Mouse (Mus musculus): ENCODE results near the gene Gbgt1. TPM values are rescaled to one million over a fixed set of nuclear protein-coding genes. Genes with fewer than 3 reads are reported as not detected.

Gbgt1 gene
- polyA plus RNA-seq, 1 experiment = 1.5 TPM

- Histone ChIP-seq H3K4me3 (replicated peaks; ENCODE audit: insufficient read depth, low read depth, low read length) (no peak overlapping the region), H3K4me1 (ENCODE audit: control insufficient read depth, insufficient read depth, low read length) (peaks cover 3% of the 10 kb centered on the region), H3K27ac (ENCODE audit: insufficient read depth, low read length) (no peak overlapping the region), H3K27me3 (ENCODE audit: control insufficient read depth, insufficient read depth, low read length) (no peaks in the 10 kb centered on the region)
- TF ChIP-seq CTCF (IDR thresholded peaks at IDR 0.05; ENCODE audit: borderline replicate concordance, insufficient read depth, low read depth, low read length) (no peak), POLR2A (IDR thresholded peaks at IDR 0.05; ENCODE audit: borderline replicate concordance, insufficient read depth, low read length) (no peak)
- DNase-seq = no peak
- WGBS = 73% methylated on average over 2 of the region's 2 CpGs
These were observed 12.8 kb upstream of the Gbgt1 start for GRCm38 (mm10) chr2:28483861-28484260.

GRCm38 (mm10) chr2:28494521-28494920 lies 2.2 kb upstream of the Gbgt1 start:
- no peaks in the 10 kb centered on the region for H3K4me1 ChIP-seq (ENCODE audit: control insufficient read depth, insufficient read depth, low read length)
- H3K4me3 ChIP-seq (replicated peaks; ENCODE audit: insufficient read depth, low read depth, low read length) = no peak overlapping the region
- no peak for DNase-seq
- WGBS = 62% methylated on average over 2 of the region's 2 CpGs
- TF ChIP-seq CTCF (IDR thresholded peaks at IDR 0.05; ENCODE audit: borderline replicate concordance, insufficient read depth, low read depth, low read length) (no peak), POLR2A (IDR thresholded peaks at IDR 0.05; ENCODE audit: borderline replicate concordance, insufficient read depth, low read length) (no peak)
- H3K27me3 ChIP-seq (ENCODE audit: control insufficient read depth, insufficient read depth, low read length) = no peaks in the 10 kb centered on the region
- no peak overlapping the region for H3K27ac ChIP-seq (ENCODE audit: insufficient read depth, low read length)

- no peak for DNase-seq
- 82% methylated on average over 14 of the region's 14 CpGs for WGBS
- no peaks in the 10 kb centered on the region for H3K27me3 ChIP-seq (ENCODE audit: control insufficient read depth, insufficient read depth, low read length)
- TF ChIP-seq POLR2A (IDR thresholded peaks at IDR 0.05; ENCODE audit: borderline replicate concordance, insufficient read depth, low read length) (no peak), CTCF (IDR thresholded peaks at IDR 0.05; ENCODE audit: borderline replicate concordance, insufficient read depth, low read depth, low read length) (no peak)
- no peak overlapping the region for H3K27ac ChIP-seq (ENCODE audit: insufficient read depth, low read length)
- no peaks in the 10 kb centered on the region for H3K4me1 ChIP-seq (ENCODE audit: control insufficient read depth, insufficient read depth, low read length)
- H3K4me3 ChIP-seq (replicated peaks; ENCODE audit: insufficient read depth, low read depth, low read length) = no peak overlapping the region
These were observed 1.4 kb upstream of the Gbgt1 start for GRCm38 (mm10) chr2:28495207-28495756.

- 80% methylated on average over 16 of the region's 16 CpGs for WGBS
- no peak for DNase-seq
- Histone ChIP-seq H3K27ac (ENCODE audit: insufficient read depth, low read length) (no peak overlapping the region), H3K4me3 (replicated peaks; ENCODE audit: insufficient read depth, low read depth, low read length) (no peak overlapping the region), H3K27me3 (ENCODE audit: control insufficient read depth, insufficient read depth, low read length) (no peaks in the 10 kb centered on the region), H3K4me1 (ENCODE audit: control insufficient read depth, insufficient read depth, low read length) (no peaks in the 10 kb centered on the region)
- no peak for TF ChIP-seq CTCF (IDR thresholded peaks at IDR 0.05; ENCODE audit: borderline replicate concordance, insufficient read depth, low read depth, low read length)
- TF ChIP-seq POLR2A (IDR thresholded peaks at IDR 0.05; ENCODE audit: borderline replicate concordance, insufficient read depth, low read length) = no peak
These were observed 693 bp upstream of the Gbgt1 start for GRCm38 (mm10) chr2:28495801-28496595.

- WGBS = 81% methylated on average over 5 of the region's 5 CpGs
- H3K4me1 ChIP-seq (ENCODE audit: control insufficient read depth, insufficient read depth, low read length) = no peaks in the 10 kb centered on the region
- TF ChIP-seq POLR2A (IDR thresholded peaks at IDR 0.05; ENCODE audit: borderline replicate concordance, insufficient read depth, low read length) (no peak), CTCF (IDR thresholded peaks at IDR 0.05; ENCODE audit: borderline replicate concordance, insufficient read depth, low read depth, low read length) (no peak)
- H3K27me3 ChIP-seq (ENCODE audit: control insufficient read depth, insufficient read depth, low read length) = no peaks in the 10 kb centered on the region
- DNase-seq = no peak
- H3K27ac ChIP-seq (ENCODE audit: insufficient read depth, low read length) = no peak overlapping the region
- no peak overlapping the region for H3K4me3 ChIP-seq (replicated peaks; ENCODE audit: insufficient read depth, low read depth, low read length)
These were observed 870 bp downstream of the Gbgt1 start for GRCm38 (mm10) chr2:28497561-28497960.

GRCm38 (mm10) chr2:28498431-28498830 lies 1.7 kb downstream of the Gbgt1 start:
- DNase-seq = no peak
- H3K27me3 ChIP-seq (ENCODE audit: control insufficient read depth, insufficient read depth, low read length) = no peaks in the 10 kb centered on the region
- no peaks in the 10 kb centered on the region for H3K4me1 ChIP-seq (ENCODE audit: control insufficient read depth, insufficient read depth, low read length)
- no peak overlapping the region for H3K27ac ChIP-seq (ENCODE audit: insufficient read depth, low read length)
- whole genome bisulfite sequencing = 89% methylated on average over 4 of the region's 4 CpGs
- H3K4me3 ChIP-seq (replicated peaks; ENCODE audit: insufficient read depth, low read depth, low read length) = no peak overlapping the region
- TF ChIP-seq POLR2A (IDR thresholded peaks at IDR 0.05; ENCODE audit: borderline replicate concordance, insufficient read depth, low read length) (no peak), CTCF (IDR thresholded peaks at IDR 0.05; ENCODE audit: borderline replicate concordance, insufficient read depth, low read depth, low read length) (no peak)

GRCm38 (mm10) chr2:28502987-28503386 lies 6.3 kb downstream of the Gbgt1 start:
- no peak for TF ChIP-seq CTCF (IDR thresholded peaks at IDR 0.05; ENCODE audit: borderline replicate concordance, insufficient read depth, low read depth, low read length)
- no peak for TF ChIP-seq POLR2A (IDR thresholded peaks at IDR 0.05; ENCODE audit: borderline replicate concordance, insufficient read depth, low read length)
- Histone ChIP-seq H3K27ac (ENCODE audit: insufficient read depth, low read length) (no peak overlapping the region), H3K27me3 (ENCODE audit: control insufficient read depth, insufficient read depth, low read length) (no peaks in the 10 kb centered on the region), H3K4me3 (replicated peaks; ENCODE audit: insufficient read depth, low read depth, low read length) (no peak overlapping the region), H3K4me1 (ENCODE audit: control insufficient read depth, insufficient read depth, low read length) (no peaks in the 10 kb centered on the region)
- no peak for DNase-seq
- WGBS = 80% methylated on average over 10 of the region's 10 CpGs

GRCm38 (mm10) chr2:28504676-28505075 lies 8.0 kb downstream of the Gbgt1 start:
- 90% methylated on average over 13 of the region's 13 CpGs for WGBS
- TF ChIP-seq CTCF (IDR thresholded peaks at IDR 0.05; ENCODE audit: borderline replicate concordance, insufficient read depth, low read depth, low read length) = no peak
- TF ChIP-seq POLR2A (IDR thresholded peaks at IDR 0.05; ENCODE audit: borderline replicate concordance, insufficient read depth, low read length) = no peak
- no peak overlapping the region for H3K4me3 ChIP-seq (replicated peaks; ENCODE audit: insufficient read depth, low read depth, low read length)
- no peaks in the 10 kb centered on the region for H3K27me3 ChIP-seq (ENCODE audit: control insufficient read depth, insufficient read depth, low read length)
- H3K4me1 ChIP-seq (ENCODE audit: control insufficient read depth, insufficient read depth, low read length) = no peaks in the 10 kb centered on the region
- H3K27ac ChIP-seq (ENCODE audit: insufficient read depth, low read length) = no peak overlapping the region
- no peak for DNase-seq

Data from cerebellum, adult 2 months (tissue).